Mouse (Mus musculus) frontal cortex, postnatal 36 days (tissue): Measurements from ENCODE around the gene Stil.
"Not testable (repeated sequence)": the region's sequence is repeated elsewhere in the genome, so short reads cannot be mapped to it uniquely, and the experiment has no call there.

Experiments
- DNase-seq, 2 experiments: peaks; one replicate each; pipeline ENCODE4 v3.0.0; 2022; ENCODE audit warnings: low spot score in 2 of 2

Gene Stil

GRCm38 (mm10) chr4:114999773-115000428, at the start of gene Stil:
Gene Stil (plus strand): TSS chr4:115000159.
- DNase-seq, result peak; percentile 94 to 97

- no peak for DNase-seq
These were observed 46.8 kb upstream of the Stil start for GRCm38 (mm10) chr4:114953172-114953571.

DNA sequence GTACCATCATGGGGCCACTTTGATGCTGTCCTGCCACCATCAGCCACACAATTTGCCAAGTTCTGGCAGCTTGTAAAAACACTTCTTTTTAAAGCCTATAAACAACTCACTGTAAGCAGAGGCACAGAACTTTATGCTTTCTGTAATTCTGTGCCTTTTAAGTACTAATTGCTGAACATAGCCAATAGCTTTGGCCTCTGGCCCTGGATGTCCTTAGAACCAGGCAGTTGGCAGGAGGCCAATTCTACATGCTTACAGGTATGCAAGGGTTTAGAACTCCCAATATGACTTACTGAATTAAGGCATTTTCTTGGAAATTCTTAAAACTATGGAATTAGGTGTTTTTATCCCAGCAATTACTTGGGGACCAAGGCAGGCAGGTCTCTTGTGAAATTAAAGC, 42.6 kb upstream of the Stil start:
- DNase-seq, result no peak

DNA sequence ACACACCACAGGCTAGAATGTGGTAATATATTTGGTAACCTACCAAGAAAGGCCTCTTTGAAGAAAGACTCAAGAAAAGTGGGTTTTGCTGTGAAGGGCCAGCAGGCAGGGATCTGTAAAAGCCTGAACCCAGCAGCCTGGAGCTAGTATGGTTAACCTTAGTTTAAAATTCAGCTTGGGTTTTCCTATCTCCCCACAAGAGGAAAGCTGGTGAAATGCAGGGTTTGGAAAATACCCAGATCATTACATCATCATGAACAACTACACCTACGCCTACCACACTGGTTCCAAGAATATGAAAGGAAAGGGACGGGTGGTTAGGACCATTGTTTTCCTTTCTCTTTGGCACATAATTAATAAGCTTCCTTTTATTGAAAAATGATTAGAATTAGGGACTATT, 41.7 kb upstream of the Stil start:
- DNase-seq, result no peak

DNA sequence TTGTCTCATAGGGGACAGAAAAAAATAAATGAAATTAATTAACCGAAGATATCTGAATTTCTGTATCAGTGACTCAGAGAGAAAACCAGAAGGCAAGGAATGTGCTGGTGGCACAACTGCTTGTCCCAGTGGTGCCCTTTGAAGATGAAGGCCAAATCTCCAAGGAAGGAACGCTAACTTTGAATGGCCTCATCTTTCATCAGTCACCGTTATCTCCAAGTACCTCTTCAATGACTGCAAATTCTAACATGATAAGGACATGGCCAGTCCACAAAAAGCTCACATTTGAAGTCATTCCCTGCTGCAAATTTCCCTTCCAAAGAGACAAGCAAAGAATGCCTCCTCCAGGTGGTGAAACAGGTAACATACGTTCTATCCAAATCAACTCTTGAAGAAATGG, 41.2 kb upstream of the Stil start:
- no peak for DNase-seq

- DNase-seq, result no peak
These were observed 40.4 kb upstream of the Stil start for GRCm38 (mm10) chr4:114959533-114959932.

DNA sequence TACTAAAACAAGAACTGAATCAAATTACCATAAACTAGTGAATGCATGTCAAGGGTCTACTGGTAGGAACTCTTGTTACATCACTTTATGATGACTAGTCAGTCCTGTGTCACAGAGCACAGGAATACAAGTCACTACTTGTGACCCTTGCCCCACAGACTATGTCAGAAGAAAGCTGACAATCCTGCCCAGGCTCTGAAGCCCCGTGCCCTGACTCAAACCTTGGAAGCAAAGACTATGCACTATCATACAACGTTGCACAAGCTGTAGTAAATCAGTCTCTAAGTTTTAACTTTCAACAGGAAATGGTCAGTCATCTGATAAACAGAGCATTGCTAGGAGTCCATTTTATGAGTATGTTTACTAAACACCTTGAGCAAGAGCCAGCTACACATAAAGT, 39.1 kb upstream of the Stil start:
- DNase-seq, result not testable (repeated sequence)

- DNase-seq, result no peak
These were observed 29.2 kb upstream of the Stil start for GRCm38 (mm10) chr4:114970736-114971135.

- no peak for DNase-seq
These were observed 26.7 kb upstream of the Stil start for GRCm38 (mm10) chr4:114973229-114973740.

DNA sequence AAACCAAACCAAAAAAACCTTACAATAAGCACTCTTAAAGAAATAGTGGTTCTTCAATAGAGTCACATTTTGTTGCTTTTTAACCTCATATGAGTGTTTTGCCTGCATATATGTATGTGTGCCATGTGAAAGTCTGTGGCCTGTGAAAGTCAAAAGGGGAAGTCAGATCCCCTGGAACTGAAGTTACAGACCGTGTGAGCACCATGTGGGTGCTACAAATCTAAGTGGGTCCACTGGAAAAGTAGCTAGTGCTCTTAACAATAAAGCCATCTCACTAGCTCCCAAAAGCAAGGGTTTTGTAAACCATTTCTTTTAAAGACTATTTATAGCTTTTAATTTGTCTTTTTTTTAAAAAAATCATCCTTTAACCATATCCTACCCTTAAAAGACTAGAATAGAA, 17.3 kb upstream of the Stil start:
- DNase-seq, result no peak

GRCm38 (mm10) chr4:114983020-114983419, 16.9 kb upstream of the Stil start:
- no peak for DNase-seq

- no peak for DNase-seq
These were observed 13.8 kb upstream of the Stil start for GRCm38 (mm10) chr4:114986211-114986590.

GRCm38 (mm10) chr4:114986591-114987432, 13.1 kb upstream of the Stil start, which contains the start of gene Cmpk1:
Gene Cmpk1 (minus strand): TSS chr4:114987241.
- peak; percentile 75 to 83 for DNase-seq

GRCm38 (mm10) chr4:114994218-114994617, 5.7 kb upstream of the Stil start:
- no peak for DNase-seq

GRCm38 (mm10) chr4:114997051-114997450, 2.9 kb upstream of the Stil start:
- peak in 1 of 2 experiments; percentile 11 for DNase-seq

GRCm38 (mm10) chr4:114999445-114999772, 550 bp upstream of the Stil start:
- DNase-seq, result no peak

GRCm38 (mm10) chr4:115000429-115000795, 453 bp downstream of the Stil start:
- DNase-seq, result no peak

- no peak for DNase-seq
These were observed 14.3 kb downstream of the Stil start for GRCm38 (mm10) chr4:115014276-115014675.

- peak in 1 of 2 experiments; percentile 16 for DNase-seq
These were observed 20.0 kb downstream of the Stil start for GRCm38 (mm10) chr4:115019997-115020396.

- DNase-seq, result no peak
These were observed 35.1 kb downstream of the Stil start for GRCm38 (mm10) chr4:115035043-115035442.

DNA sequence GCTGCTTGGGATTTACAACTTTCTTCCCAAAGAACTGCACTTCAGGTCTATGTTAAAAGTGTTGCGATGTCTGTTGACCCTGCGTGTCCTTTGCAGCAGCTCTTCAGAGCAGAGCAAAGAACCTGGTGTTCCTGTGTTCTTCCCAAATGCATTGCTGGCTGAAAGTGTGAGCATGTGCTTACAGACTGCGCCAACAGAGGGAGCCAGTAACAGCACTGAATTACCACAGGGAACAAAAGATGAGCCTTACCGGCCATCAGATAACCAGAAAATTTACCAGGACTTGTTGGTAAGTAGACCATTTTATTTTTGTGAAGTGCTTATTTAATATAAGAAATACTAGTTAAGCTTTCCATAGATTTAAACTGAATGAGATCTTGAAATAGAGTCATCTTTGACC, 38.3 kb downstream of the Stil start:
- DNase-seq, result peak in 1 of 2 experiments; percentile 42

DNA sequence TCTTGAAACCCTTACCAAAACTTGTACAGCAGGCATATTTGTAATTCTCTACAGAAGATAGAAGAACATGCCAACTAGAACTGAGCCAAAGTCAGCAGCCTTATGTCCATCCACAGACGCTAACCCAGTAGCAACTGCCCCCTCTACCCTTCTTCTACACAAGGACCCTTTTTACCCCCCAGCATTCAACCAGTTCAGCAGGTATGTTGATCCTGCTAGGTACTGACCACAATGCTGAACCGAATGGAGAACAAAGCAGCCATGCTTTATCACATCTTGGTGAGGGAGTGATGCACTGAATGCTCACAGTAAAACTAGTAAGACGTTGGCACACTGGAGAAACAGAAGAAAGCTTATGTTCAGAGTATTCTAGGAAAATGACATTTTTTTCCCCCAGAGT, 45.7 kb downstream of the Stil start:
- DNase-seq, result no peak

DNA sequence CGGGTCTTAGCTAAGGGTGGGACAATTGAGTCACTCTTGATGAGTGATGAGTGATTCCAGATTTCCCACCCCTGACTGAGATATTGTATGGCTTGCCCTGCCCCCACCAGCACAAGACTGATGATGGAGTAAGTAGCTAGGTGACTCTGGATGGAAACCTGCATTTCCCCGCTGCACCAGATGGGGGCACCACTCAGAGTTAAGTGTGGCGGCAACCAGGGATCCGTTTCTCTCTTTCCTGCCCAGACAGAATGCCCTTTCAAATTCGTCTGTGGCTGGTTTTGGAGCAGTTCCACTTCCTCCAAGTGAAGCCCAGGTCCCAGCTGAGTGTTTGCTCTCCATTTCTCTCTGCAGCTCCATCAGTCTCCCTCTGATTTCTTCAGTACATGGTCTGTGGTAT, 47.8 kb downstream of the Stil start:
- DNase-seq, result no peak
